Mouse (Mus musculus): Measurements from ENCODE around the gene Rnf130.

The Rnf130 gene

GRCm38 (mm10) chr11:50018848-50019247, 6.3 kb upstream of the Rnf130 start:
- in situ Hi-C loops (cut with MboI; ENCODE audit: low sequenced_read_pairs), result no loop called here

- in situ Hi-C loops (cut with MboI; ENCODE audit: low sequenced_read_pairs), result no loop called here
Measured at GRCm38 (mm10) chr11:50022085-50022484, 3.1 kb upstream of the Rnf130 start.

GRCm38 (mm10) chr11:50024445-50024832, 707 bp upstream of the Rnf130 start:
- in situ Hi-C loops (cut with MboI; ENCODE audit: low sequenced_read_pairs), result no loop called here

DNA sequence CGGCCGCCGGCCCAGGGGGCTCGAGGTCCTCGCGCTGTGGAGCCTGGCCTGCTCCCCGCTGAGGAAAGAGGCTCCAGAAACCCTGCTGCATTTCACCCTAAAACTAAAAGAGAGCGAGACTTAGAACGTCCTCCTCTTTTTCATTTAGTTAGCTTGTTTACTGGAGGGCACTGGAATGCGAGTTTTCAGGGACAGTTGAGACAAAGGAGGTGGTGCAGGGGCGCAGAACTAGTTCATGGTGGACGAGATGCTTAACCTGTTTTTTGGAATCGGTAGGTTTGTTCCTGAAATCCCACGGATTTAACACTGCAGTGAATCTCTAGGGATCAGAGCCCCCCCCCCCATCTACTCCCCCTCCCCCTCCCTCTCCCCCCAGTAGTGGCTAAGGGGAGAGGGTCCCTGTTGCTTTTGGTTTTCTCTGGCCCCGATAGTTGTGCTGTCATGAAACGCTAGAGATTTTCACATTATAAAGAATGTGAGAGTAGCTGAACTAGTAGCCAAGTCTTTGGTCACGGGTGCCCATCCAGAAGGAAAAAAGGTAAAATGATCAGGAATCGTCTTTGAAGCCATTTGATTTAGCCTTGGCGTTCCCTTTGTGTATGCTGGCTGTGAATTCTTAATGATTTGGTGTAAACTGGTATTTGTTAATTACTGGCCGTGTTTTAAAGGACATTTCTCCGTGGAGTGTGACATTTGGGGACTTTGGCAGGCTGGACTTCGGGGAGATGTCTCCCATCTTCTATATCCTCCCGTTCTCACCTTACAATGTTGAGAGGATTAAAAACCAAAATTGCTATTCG, 775 bp downstream of the Rnf130 start:
- in situ Hi-C loops (cut with MboI; ENCODE audit: low sequenced_read_pairs), result no loop called here

- in situ Hi-C loops (cut with MboI; ENCODE audit: low sequenced_read_pairs), result no loop called here
Measured at GRCm38 (mm10) chr11:50026521-50027090, 1.5 kb downstream of the Rnf130 start.

DNA sequence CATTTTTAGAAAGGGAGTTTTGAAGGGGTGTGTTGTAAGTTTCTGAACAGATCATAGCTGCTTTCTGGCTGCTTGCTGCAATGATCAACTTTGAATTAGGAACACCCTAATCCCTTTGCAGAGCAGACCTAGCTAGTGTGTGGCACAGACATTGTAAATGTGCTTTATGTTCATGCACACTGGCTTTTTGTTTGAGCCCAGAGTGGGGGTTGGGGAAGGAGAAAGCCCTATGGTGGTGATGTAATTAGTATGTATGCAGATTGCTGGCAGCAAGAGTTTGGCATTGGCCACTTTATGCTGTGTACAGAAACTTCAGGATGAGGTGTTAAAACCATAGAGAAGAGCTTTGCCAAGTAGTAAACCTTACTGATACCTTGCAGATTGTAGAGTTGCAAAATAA, 3.3 kb downstream of the Rnf130 start:
- in situ Hi-C loops (cut with MboI; ENCODE audit: low sequenced_read_pairs), result no loop called here

- in situ Hi-C loops (cut with MboI; ENCODE audit: low sequenced_read_pairs), result no loop called here
Measured at GRCm38 (mm10) chr11:50034155-50034554, 9.0 kb downstream of the Rnf130 start.

DNA sequence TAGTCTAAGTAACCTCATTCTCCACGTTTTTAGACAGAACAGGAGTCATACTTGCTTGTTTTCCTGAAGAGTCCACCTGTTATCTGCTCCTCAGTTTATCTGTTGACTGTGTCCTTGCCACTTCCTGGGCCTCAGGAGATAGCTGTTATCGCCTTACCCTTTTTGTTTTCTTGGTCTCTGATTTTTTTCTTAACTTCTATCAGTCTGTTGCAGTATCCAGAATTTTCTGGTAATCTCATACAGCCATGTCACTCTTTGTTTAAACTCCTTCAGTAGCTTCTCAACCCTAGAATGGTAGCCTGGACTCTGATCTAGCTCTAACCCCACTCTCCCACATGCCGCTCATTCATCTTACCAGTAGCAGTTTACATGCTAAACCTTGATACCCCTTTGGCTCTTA, 10.6 kb downstream of the Rnf130 start:
- in situ Hi-C loops (cut with MboI; ENCODE audit: low sequenced_read_pairs), result no loop called here

- in situ Hi-C loops (cut with MboI; ENCODE audit: low sequenced_read_pairs), result no loop called here
Measured at GRCm38 (mm10) chr11:50036781-50037460, 11.8 kb downstream of the Rnf130 start.

- in situ Hi-C loops (cut with MboI; ENCODE audit: low sequenced_read_pairs), result no loop called here
Measured at GRCm38 (mm10) chr11:50038757-50039156, 13.6 kb downstream of the Rnf130 start.

- in situ Hi-C loops (cut with MboI; ENCODE audit: low sequenced_read_pairs), result no loop called here
Measured at GRCm38 (mm10) chr11:50041148-50041547, 16.0 kb downstream of the Rnf130 start.

DNA sequence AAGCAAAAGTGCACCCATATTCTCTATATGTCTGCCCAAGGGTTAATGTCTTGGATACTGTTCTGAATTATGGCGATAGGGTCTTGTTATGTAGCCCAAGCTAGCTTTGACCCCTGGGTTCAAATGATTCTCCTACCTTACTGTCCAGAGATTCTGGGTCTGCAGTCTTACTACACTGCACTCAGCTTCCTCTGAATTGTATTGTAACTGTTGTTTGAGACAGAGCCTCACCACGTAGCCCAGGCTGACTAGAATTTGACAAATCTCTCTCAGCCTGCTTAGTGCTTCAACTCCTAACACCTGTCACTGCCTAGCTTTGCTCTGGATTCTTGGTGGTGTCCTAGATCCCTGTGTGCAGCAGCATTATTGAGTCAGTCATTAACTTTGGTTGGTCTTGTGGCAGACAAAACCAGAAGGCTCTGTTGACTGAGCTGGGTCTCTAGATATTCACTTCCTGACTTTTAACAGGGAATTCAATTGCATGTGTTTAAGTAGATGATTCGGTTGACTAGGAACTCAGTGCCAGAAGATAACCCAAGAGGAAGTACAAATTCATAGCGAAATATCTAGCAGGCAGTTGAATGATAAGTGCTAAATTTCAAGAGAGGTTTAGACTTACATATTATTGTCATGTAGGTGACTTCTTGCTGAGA, 17.3 kb downstream of the Rnf130 start:
- in situ Hi-C loops (cut with MboI; ENCODE audit: low sequenced_read_pairs), result no loop called here

DNA sequence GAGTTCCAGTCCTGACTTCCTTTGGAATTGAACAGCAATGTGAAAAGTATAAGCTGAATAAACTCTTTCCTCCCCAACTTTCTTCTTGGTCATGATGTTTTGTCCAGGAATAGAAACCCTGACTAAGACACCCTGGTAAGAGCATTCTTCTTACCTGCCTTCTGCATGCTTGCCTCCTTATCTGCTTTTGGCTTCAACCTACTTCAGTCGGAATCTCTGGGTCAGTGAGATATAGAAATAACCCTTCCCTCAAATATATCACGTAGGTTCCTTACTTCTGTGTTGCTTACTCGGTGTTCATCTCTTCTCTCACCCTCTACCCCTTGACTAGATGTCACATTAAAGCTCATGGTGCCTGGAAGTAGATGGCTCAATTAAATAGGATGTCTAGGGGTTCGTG, 19.3 kb downstream of the Rnf130 start:
- in situ Hi-C loops (cut with MboI; ENCODE audit: low sequenced_read_pairs), result no loop called here

DNA sequence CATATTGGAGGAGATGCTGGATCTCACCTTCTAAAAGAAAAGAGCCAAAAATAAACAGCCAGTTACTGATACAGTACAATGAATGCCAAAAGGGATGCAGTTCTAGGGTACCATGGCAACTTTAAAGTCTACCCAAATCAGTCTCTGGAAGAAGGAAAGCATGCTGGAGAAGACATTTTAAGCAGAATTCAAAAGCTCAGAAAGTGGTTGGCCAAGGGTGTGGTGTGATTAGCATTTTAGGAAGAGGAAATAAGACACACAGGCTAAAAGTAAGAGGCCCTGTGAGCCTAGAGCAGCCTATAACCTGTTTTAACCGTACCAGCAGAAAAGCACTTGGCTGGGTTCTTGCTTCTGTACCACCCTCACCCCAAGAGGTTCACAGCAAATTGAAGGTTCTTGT, 22.5 kb downstream of the Rnf130 start:
- in situ Hi-C loops (cut with MboI; ENCODE audit: low sequenced_read_pairs), result no loop called here

DNA sequence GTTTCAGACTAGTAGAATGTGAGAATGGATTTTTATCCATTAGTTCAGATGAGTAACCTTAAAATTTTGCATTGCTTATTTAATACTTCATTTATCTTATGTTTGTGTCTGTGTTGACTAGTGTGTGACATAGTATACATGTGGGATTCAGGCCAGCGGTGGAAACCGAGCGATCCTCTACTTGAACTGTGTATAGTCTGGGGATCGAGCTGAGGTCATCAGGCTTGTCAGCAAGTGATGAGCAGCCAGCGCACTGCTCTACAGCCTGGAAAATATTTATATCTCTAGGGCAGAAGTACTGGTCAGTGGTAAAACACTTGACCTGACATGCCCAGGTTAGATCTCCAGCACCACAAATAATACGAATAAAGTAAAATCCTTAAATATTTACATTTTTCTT, 23.0 kb downstream of the Rnf130 start:
- in situ Hi-C loops (cut with MboI; ENCODE audit: low sequenced_read_pairs), result no loop called here

DNA sequence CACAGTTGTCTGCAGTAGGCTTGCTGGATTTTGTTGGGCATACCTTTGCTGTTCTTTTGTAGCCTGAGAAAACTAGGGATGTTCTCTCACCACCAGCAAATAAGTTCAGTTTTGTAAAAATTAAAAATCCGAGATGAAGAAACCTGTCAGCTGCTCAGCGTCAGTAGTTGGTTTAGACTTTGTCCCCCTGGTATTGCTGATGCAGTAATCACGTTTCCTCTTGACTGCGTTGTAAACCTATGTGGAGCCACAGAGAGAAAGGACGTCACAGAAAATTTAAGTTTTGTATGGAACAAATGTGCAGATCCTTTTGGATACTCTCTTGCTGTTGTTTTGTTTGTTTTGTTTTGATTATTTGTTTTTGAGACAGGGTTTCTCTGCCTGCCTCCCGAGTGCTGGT, 25.2 kb downstream of the Rnf130 start:
- in situ Hi-C loops (cut with MboI; ENCODE audit: low sequenced_read_pairs), result no loop called here

GRCm38 (mm10) chr11:50057713-50058112, 32.6 kb downstream of the Rnf130 start:
- in situ Hi-C loops (cut with MboI; ENCODE audit: low sequenced_read_pairs), result no loop called here

GRCm38 (mm10) chr11:50058277-50058676, 33.1 kb downstream of the Rnf130 start:
- in situ Hi-C loops (cut with MboI; ENCODE audit: low sequenced_read_pairs), result no loop called here

GRCm38 (mm10) chr11:50059045-50059444, 33.9 kb downstream of the Rnf130 start:
- in situ Hi-C loops (cut with MboI; ENCODE audit: low sequenced_read_pairs), result no loop called here

DNA sequence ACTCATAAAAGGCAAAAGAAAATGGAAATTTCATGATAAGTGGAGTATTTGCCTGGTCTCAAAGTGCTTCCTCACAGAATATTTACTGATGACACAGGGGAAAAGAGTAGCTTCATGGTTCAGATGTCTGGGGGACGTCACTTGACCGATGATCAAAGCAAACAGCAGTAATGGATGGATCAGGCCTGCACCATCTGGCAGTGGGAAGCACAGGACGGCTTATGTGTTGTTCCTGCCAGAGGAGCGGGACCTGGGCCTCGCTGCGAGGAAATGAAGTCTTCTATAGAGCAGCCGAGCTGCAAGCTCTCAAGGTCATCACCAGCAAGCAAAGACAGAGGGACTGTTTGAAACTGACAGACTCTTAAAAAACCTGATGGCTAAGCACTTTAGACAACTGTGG, 37.0 kb downstream of the Rnf130 start:
- in situ Hi-C loops (cut with MboI; ENCODE audit: low sequenced_read_pairs), result no loop called here

DNA sequence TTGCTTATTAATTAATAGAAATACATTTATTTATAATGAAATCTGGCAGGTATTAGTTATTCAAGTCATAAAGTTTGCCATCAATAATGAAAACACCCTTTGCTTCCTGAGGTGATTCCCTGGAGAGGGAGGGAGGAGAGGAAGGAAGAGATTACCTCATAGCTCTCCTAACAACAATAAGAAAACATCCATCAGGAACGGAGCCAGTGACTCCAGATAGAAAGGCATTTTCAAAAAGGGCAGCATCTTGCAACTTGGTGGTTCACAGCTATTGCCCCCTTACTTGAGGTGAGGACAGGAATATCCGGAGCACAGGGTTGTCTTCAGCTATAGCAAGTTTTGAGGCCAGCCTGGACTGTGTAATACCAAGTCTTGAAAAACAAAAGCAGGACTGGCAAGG, 40.9 kb downstream of the Rnf130 start:
- in situ Hi-C loops (cut with MboI; ENCODE audit: low sequenced_read_pairs), result no loop called here

- in situ Hi-C loops (cut with MboI; ENCODE audit: low sequenced_read_pairs), result no loop called here
Measured at GRCm38 (mm10) chr11:50073830-50074229, 48.7 kb downstream of the Rnf130 start.
